11 mouse cellular contexts compared by ENCODE assay signal in the genomic region with DNA sequence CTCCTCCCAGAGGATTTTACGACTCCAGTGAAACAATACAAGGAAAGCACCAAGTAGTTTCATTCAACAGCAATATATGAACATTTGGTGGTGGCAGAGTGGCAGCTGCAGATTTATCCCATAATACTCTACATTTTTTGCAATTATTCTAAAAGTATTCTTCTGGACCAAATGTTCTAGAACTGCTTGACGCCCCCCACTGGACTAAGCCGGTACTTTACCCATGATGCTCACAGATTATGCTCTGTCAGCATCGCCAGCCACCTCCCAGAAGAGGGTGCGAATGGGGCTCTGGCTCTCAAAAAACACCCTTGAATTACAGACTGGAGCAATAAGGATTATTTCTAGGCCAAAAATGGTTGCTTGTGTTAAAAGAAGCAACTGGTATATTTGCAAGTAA. TPM values are rescaled to one million over a fixed set of nuclear protein-coding genes. Genes with fewer than 3 reads are reported as not detected.
DNase-seq lines count a peak whose midpoint lies in the region; ATAC-seq lines count a peak whose summit lies in the region.
"Had no signal": no experiment of that assay in that cellular context is flagged by ENCODE, and none has a peak within 500 bp of the region (broad histone marks: within the 10 kb centered on the region; RNA-seq: fewer than 3 reads in every experiment).

No protein-coding gene starts in this region.

- WGBS in hindbrain, embryonic 11.5 days = 64% methylated on average over 5 of the region's 5 CpGs
- WGBS in hindbrain, embryonic 13.5 days = 63% methylated on average over 5 of the region's 5 CpGs
- WGBS in forebrain, embryonic 11.5 days = 66% methylated on average over 5 of the region's 5 CpGs

- no peak overlapping the region for H3K27ac ChIP-seq in hindbrain, embryonic 11.5 days (ENCODE audit: low read depth, low read length)
- H3K27ac ChIP-seq in hindbrain, embryonic 13.5 days = no peak overlapping the region
- H3K27ac ChIP-seq in forebrain, embryonic 11.5 days (ENCODE audit: low read depth, low read length) = no peak overlapping the region
- H3K27ac ChIP-seq: liver, embryonic 15.5 days; neural tube, embryonic 12.5 days had no signal

- H3K36me3 ChIP-seq in hindbrain, embryonic 11.5 days (ENCODE audit: control insufficient read depth, insufficient read depth, low read length) = no peaks in the 10 kb centered on the region
- H3K36me3 ChIP-seq in hindbrain, embryonic 13.5 days = no peaks in the 10 kb centered on the region
- no peaks in the 10 kb centered on the region for H3K36me3 ChIP-seq in forebrain, embryonic 11.5 days (ENCODE audit: control insufficient read depth, insufficient read depth, low read length)
- H3K36me3 ChIP-seq: liver, embryonic 15.5 days; neural tube, embryonic 12.5 days had no signal

- H3K27me3 ChIP-seq in hindbrain, embryonic 11.5 days (ENCODE audit: control insufficient read depth, insufficient read depth, low read length) = no peaks in the 10 kb centered on the region
- no peaks in the 10 kb centered on the region for H3K27me3 ChIP-seq in hindbrain, embryonic 13.5 days
- H3K27me3 ChIP-seq in forebrain, embryonic 11.5 days (ENCODE audit: control insufficient read depth, insufficient read depth, low read length) = no peaks in the 10 kb centered on the region
- H3K27me3 ChIP-seq: liver, embryonic 15.5 days; neural tube, embryonic 12.5 days had no signal

- H3K9ac ChIP-seq in hindbrain, embryonic 11.5 days (ENCODE audit: low read depth, low read length) = no peak overlapping the region
- H3K9ac ChIP-seq in hindbrain, embryonic 13.5 days = no peak overlapping the region
- no peak overlapping the region for H3K9ac ChIP-seq in forebrain, embryonic 11.5 days (ENCODE audit: low read length)
- H3K9ac ChIP-seq: liver, embryonic 15.5 days; neural tube, embryonic 12.5 days had no signal

- H3K4me1 ChIP-seq in hindbrain, embryonic 11.5 days (replicated peaks; ENCODE audit: control insufficient read depth, insufficient read depth, low read length) = no peaks in the 10 kb centered on the region
- peaks cover 14% of the 10 kb centered on the region for H3K4me1 ChIP-seq in hindbrain, embryonic 13.5 days (replicated peaks)
- H3K4me1 ChIP-seq in forebrain, embryonic 11.5 days (replicated peaks; ENCODE audit: control insufficient read depth, insufficient read depth, low read length) = no peaks in the 10 kb centered on the region
- H3K4me1 ChIP-seq: liver, embryonic 15.5 days had no signal

- no peaks in the 10 kb centered on the region for H3K9me3 ChIP-seq in hindbrain, embryonic 11.5 days (ENCODE audit: control insufficient read depth, low read length)
- no peaks in the 10 kb centered on the region for H3K9me3 ChIP-seq in hindbrain, embryonic 13.5 days
- H3K9me3 ChIP-seq in forebrain, embryonic 11.5 days (ENCODE audit: control insufficient read depth, low read length) = no peaks in the 10 kb centered on the region
- H3K9me3 ChIP-seq: liver, embryonic 15.5 days; neural tube, embryonic 12.5 days had no signal

- no peak overlapping the region for H3K4me3 ChIP-seq in hindbrain, embryonic 11.5 days (ENCODE audit: low read depth, low read length)
- no peak overlapping the region for H3K4me3 ChIP-seq in hindbrain, embryonic 13.5 days
- H3K4me3 ChIP-seq in forebrain, embryonic 11.5 days (ENCODE audit: low read depth, low read length) = no peak overlapping the region
- H3K4me3 ChIP-seq: liver, embryonic 15.5 days; neural tube, embryonic 12.5 days had no signal

- DNase-seq in hindbrain, embryonic 11.5 days (ENCODE audit: low spot score) = peak; percentile 22
- DNase-seq in retina, embryonic 14.5 days (ENCODE audit: low spot score) = peak; percentile 26
- DNase-seq in retina, postnatal 1 day = no peak
- peak; percentile 35 for DNase-seq in T-cell, adult 2 months (ENCODE audit: low spot score)
- no peak for DNase-seq in ovary, adult 18-20 months (ENCODE audit: low spot score)
- DNase-seq in forebrain, embryonic 11.5 days (ENCODE audit: low spot score) = no peak
- DNase-seq: kidney, adult 8-10 months had no signal

- H3K4me2 ChIP-seq in hindbrain, embryonic 11.5 days (replicated peaks; ENCODE audit: low read depth, low read length) = no peak overlapping the region
- no peak overlapping the region for H3K4me2 ChIP-seq in hindbrain, embryonic 13.5 days
- no peak overlapping the region for H3K4me2 ChIP-seq in forebrain, embryonic 11.5 days (ENCODE audit: low read depth, low read length, severe bottlenecking)
- H3K4me2 ChIP-seq: liver, embryonic 15.5 days; neural tube, embryonic 12.5 days had no signal

- no peak for ATAC-seq in hindbrain, embryonic 11.5 days (ENCODE audit: low FRiP score)
- ATAC-seq in hindbrain, embryonic 13.5 days (ENCODE audit: low FRiP score) = no peak
- 0 out of 2 replicates have a peak, but pooled peaks have one; percentile 59 for ATAC-seq in megakaryocyte-erythroid progenitor cell, adult 5-6 weeks (replicated peaks; ENCODE audit: low FRiP score, low TSS enrichment, poor library complexity, severe bottlenecking)
- ATAC-seq in forebrain, embryonic 11.5 days (replicated peaks; ENCODE audit: low FRiP score) = no peak

RNA-seq across cellular contexts. Expression of gene Mfsd6, which starts 8.2 kb away (rescaled TPM):
- 5.0 and 6.6 TPM in 2 replicates for polyA plus RNA-seq in hindbrain, embryonic 11.5 days (2014; fragmentation: Nextera tagmentation; extraction: Ambion mirVana)
- polyA plus RNA-seq in hindbrain, embryonic 13.5 days (2015; fragmentation: Nextera tagmentation; extraction: Ambion mirVana) = 7.8 and 8.9 TPM in 2 replicates
- 3.3 and 5.1 TPM in 2 replicates for total RNA-seq in megakaryocyte-erythroid progenitor cell, adult 5-6 weeks (2014; fragmentation: Nextera tagmentation)
- 3.5 and 5.9 TPM in 2 replicates for total RNA-seq in megakaryocyte-erythroid progenitor cell, adult 5-6 weeks (2017)
- 2.1 and 2.7 TPM in 2 replicates for polyA plus RNA-seq in forebrain, embryonic 11.5 days (2014; fragmentation: Nextera tagmentation; extraction: Ambion mirVana)

Comparison
In these comparisons a context has a peak if more than half of its experiments do, and no peak if none do; other contexts are left out.
1. DNase-seq: peak in hindbrain, embryonic 11.5 days (single experiment), retina, embryonic 14.5 days (single experiment) and T-cell, adult 2 months (single experiment); none in retina, postnatal 1 day (single experiment), ovary, adult 18-20 months (single experiment) and forebrain, embryonic 11.5 days (single experiment).